In the genomic region with DNA sequence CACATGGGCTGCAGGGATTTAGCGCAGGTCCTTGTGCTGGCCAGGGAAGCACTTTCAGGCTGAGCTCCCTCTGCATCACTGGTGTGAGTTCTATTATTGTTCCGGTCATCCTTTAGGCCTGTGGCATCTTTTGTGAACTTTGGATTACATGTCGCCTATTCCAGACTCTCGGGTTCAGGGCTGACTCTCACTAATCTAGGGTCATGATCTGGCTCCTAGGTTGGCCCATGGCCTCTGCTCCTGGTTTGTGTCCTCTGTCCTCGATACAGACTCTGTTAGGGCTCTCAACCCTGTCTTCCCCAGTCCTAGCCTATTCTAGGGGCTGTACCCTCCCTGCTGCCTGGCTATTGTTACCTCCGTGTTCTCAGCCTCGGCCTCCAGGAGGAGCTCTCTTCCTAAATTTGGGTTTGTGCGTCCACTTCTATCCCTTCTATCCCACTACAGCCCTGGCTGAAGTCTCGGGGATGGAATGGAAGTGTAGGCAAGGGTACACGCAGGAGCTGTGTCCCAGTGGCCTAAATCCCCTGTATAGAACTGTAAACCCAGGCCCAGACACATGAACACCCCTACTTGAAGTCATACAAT, we compare ENCODE assay signal across 9 mouse cellular contexts. TPM values are rescaled to one million over a fixed set of nuclear protein-coding genes. Genes with fewer than 3 reads are reported as not detected.
A peak's percentile ranks its signal among the peaks of the same experiment; 100 is the strongest.
DNase-seq lines count a peak whose midpoint lies in the region; ATAC-seq and TF ChIP-seq lines count a peak whose summit lies in the region.
"Had no signal": no experiment of that assay in that cellular context is flagged by ENCODE, and none has a peak within 500 bp of the region (broad histone marks: within the 10 kb centered on the region; RNA-seq: fewer than 3 reads in every experiment).

No protein-coding gene starts in this region.

- peak; percentile 27 for DNase-seq in hindbrain, embryonic 10.5 days (ENCODE audit: low spot score)
- DNase-seq in testis, postnatal 10 days (ENCODE audit: low spot score): peak; percentile 66
- no peak for DNase-seq in testis, postnatal 14 days (ENCODE audit: low spot score)
- no peak for DNase-seq in brain, embryonic 14.5 days (ENCODE audit: low read depth)
- no peak for DNase-seq in midbrain, postnatal 0 days (ENCODE audit: low spot score)
- DNase-seq in urinary bladder, adult 2 months (ENCODE audit: low spot score): no peak
- DNase-seq in left cerebral cortex, postnatal 14 days (ENCODE audit: low spot score in 2 of 2): no peak

- no peak for TF ChIP-seq POLR2A in brain, embryonic 14.5 days (IDR thresholded peaks at IDR 0.05; ENCODE audit: borderline replicate concordance, extremely low read depth, insufficient read depth, insufficient read length, poor library complexity, severe bottlenecking)

- H3K27me3 ChIP-seq in hindbrain, embryonic 10.5 days (ENCODE audit: insufficient read depth, poor library complexity, severe bottlenecking): no peaks in the 10 kb centered on the region
- H3K27me3 ChIP-seq in hindbrain, embryonic 16.5 days (replicated peaks; ENCODE audit: control insufficient read depth, insufficient read depth, low read length): no peaks in the 10 kb centered on the region
- no peaks in the 10 kb centered on the region for H3K27me3 ChIP-seq in midbrain, postnatal 0 days (ENCODE audit: insufficient read depth, low read length)
- H3K27me3 ChIP-seq: forebrain, embryonic 13.5 days had no signal

- no peaks in the 10 kb centered on the region for H3K9me3 ChIP-seq in hindbrain, embryonic 10.5 days
- H3K9me3 ChIP-seq in hindbrain, embryonic 16.5 days (ENCODE audit: control insufficient read depth, low read length): no peaks in the 10 kb centered on the region
- H3K9me3 ChIP-seq in midbrain, postnatal 0 days (ENCODE audit: low read length): no peaks in the 10 kb centered on the region
- H3K9me3 ChIP-seq: forebrain, embryonic 13.5 days had no signal

- no peak overlapping the region for H3K4me2 ChIP-seq in hindbrain, embryonic 16.5 days (ENCODE audit: low read length)
- H3K4me2 ChIP-seq in midbrain, postnatal 0 days (ENCODE audit: low read depth, low read length, poor library complexity, severe bottlenecking): no peak overlapping the region
- H3K4me2 ChIP-seq: forebrain, embryonic 13.5 days had no signal

- peak; percentile 37; the same call in 1 of the 2 replicates for TF ChIP-seq CTCF in brain, embryonic 14.5 days (IDR thresholded peaks at IDR 0.05; ENCODE audit: borderline replicate concordance, extremely low read depth, insufficient read depth, insufficient read length)
- peak; percentile 49 for TF ChIP-seq CTCF in midbrain, postnatal 0 days (IDR thresholded peaks at IDR 0.05)

- no peak overlapping the region for H3K9ac ChIP-seq in hindbrain, embryonic 16.5 days (ENCODE audit: low read depth, low read length)
- H3K9ac ChIP-seq in midbrain, postnatal 0 days (replicated peaks; ENCODE audit: low read length, poor library complexity, severe bottlenecking): no peak overlapping the region
- H3K9ac ChIP-seq: forebrain, embryonic 13.5 days had no signal

- H3K27ac ChIP-seq in hindbrain, embryonic 10.5 days: no peak overlapping the region
- H3K27ac ChIP-seq in hindbrain, embryonic 16.5 days (ENCODE audit: low read depth, low read length): no peak overlapping the region
- no peak overlapping the region for H3K27ac ChIP-seq in midbrain, postnatal 0 days (ENCODE audit: low read depth, low read length)
- H3K27ac ChIP-seq: forebrain, embryonic 13.5 days had no signal

- peaks cover 64% of the 10 kb centered on the region for H3K36me3 ChIP-seq in hindbrain, embryonic 10.5 days
- H3K36me3 ChIP-seq in hindbrain, embryonic 16.5 days (ENCODE audit: control insufficient read depth, insufficient read depth, low read length): peaks cover 33% of the 10 kb centered on the region
- peaks cover 59% of the 10 kb centered on the region for H3K36me3 ChIP-seq in midbrain, postnatal 0 days (ENCODE audit: insufficient read depth, low read length)

- H3K4me3 ChIP-seq in hindbrain, embryonic 10.5 days: no peak overlapping the region
- H3K4me3 ChIP-seq in hindbrain, embryonic 16.5 days (ENCODE audit: low read length): no peak overlapping the region
- no peak overlapping the region for H3K4me3 ChIP-seq in midbrain, postnatal 0 days (ENCODE audit: low read depth, low read length)
- H3K4me3 ChIP-seq: forebrain, embryonic 13.5 days had no signal

- intact Hi-C loops in left cerebral cortex, postnatal 14 days (cut with DNase I): no loop called here

- 63% methylated on average over 10 of the region's 10 CpGs for WGBS in hindbrain, embryonic 10.5 days
- 57% methylated on average over 10 of the region's 10 CpGs for WGBS in hindbrain, embryonic 16.5 days
- 60% methylated on average over 10 of the region's 10 CpGs for WGBS in midbrain, postnatal 0 days

- H3K4me1 ChIP-seq in hindbrain, embryonic 10.5 days (replicated peaks): 0 out of 2 replicates have a peak, but pooled peaks cover 3% of the 10 kb centered on the region
- H3K4me1 ChIP-seq in hindbrain, embryonic 16.5 days (ENCODE audit: control insufficient read depth, insufficient read depth, low read depth, low read length): no peaks in the 10 kb centered on the region; the same call in 1 of the 2 replicates
- no peaks in the 10 kb centered on the region for H3K4me1 ChIP-seq in midbrain, postnatal 0 days (ENCODE audit: insufficient read depth, low read length)
- H3K4me1 ChIP-seq: forebrain, embryonic 13.5 days had no signal

- no peak for ATAC-seq in hindbrain, embryonic 16.5 days
- no peak for ATAC-seq in midbrain, postnatal 0 days (ENCODE audit: low FRiP score)
- ATAC-seq: forebrain, embryonic 13.5 days had no signal

RNA-seq across cellular contexts. Expression of a gene that starts 20.2 kb away (rescaled TPM):
- polyA plus RNA-seq in hindbrain, embryonic 10.5 days (2016; fragmentation: Nextera tagmentation; extraction: Ambion mirVana): 11.8 and 45.9 TPM in 2 replicates
- 678 and 702 TPM in 2 replicates for polyA plus RNA-seq in hindbrain, embryonic 16.5 days (2015; fragmentation: Nextera tagmentation; extraction: Ambion mirVana)
- 160 and 331 TPM in 2 replicates for polyA plus RNA-seq in brain, embryonic 14.5 days (2012; rRNA removed)
- total RNA-seq in midbrain, postnatal 0 days (2014; rRNA removed): 493 and 502 TPM in 2 replicates
- 727 and 786 TPM in 2 replicates for polyA plus RNA-seq in midbrain, postnatal 0 days (2015; fragmentation: Nextera tagmentation; extraction: Ambion mirVana)
- 0.51 and 0.93 TPM in 2 replicates for polyA plus RNA-seq in urinary bladder, adult 2 months (2012; rRNA removed)
- total RNA-seq in left cerebral cortex, postnatal 14 days (2021): 1,000 to 10,000 TPM; 2,091 to 2,391 TPM

RNA-seq across cellular contexts. Expression of a gene that starts 46.2 kb away (rescaled TPM):
- 5.5 and 7.9 TPM in 2 replicates for polyA plus RNA-seq in hindbrain, embryonic 10.5 days (2016; fragmentation: Nextera tagmentation; extraction: Ambion mirVana)
- polyA plus RNA-seq in hindbrain, embryonic 16.5 days (2015; fragmentation: Nextera tagmentation; extraction: Ambion mirVana): 12.5 and 15.8 TPM in 2 replicates
- 155 and 186 TPM in 2 replicates for polyA plus RNA-seq in brain, embryonic 14.5 days (2012; rRNA removed)
- 153 and 161 TPM in 2 replicates for total RNA-seq in midbrain, postnatal 0 days (2014; rRNA removed)
- 15.7 and 18.6 TPM in 2 replicates for polyA plus RNA-seq in midbrain, postnatal 0 days (2015; fragmentation: Nextera tagmentation; extraction: Ambion mirVana)
- polyA plus RNA-seq in urinary bladder, adult 2 months (2012; rRNA removed): 30.7 and 34.7 TPM in 2 replicates
- total RNA-seq in left cerebral cortex, postnatal 14 days (2021): 100 to 1,000 TPM; 264 to 270 TPM

RNA-seq across cellular contexts. Expression of a gene that starts 46.4 kb away (rescaled TPM):
- 44.4 and 45.9 TPM in 2 replicates for polyA plus RNA-seq in hindbrain, embryonic 10.5 days (2016; fragmentation: Nextera tagmentation; extraction: Ambion mirVana)
- 30.0 and 39.7 TPM in 2 replicates for polyA plus RNA-seq in hindbrain, embryonic 16.5 days (2015; fragmentation: Nextera tagmentation; extraction: Ambion mirVana)
- polyA plus RNA-seq in brain, embryonic 14.5 days (2012; rRNA removed): 45.4 and 46.2 TPM in 2 replicates
- total RNA-seq in midbrain, postnatal 0 days (2014; rRNA removed): 37.4 and 38.0 TPM in 2 replicates
- polyA plus RNA-seq in midbrain, postnatal 0 days (2015; fragmentation: Nextera tagmentation; extraction: Ambion mirVana): 30.9 and 31.9 TPM in 2 replicates
- polyA plus RNA-seq in urinary bladder, adult 2 months (2012; rRNA removed): 23.1 and 27.7 TPM in 2 replicates
- 10 to 100 TPM; 28.1 to 30.0 TPM for total RNA-seq in left cerebral cortex, postnatal 14 days (2021)

RNA-seq across cellular contexts. Expression of a gene that starts 53.4 kb away (rescaled TPM):
- polyA plus RNA-seq in hindbrain, embryonic 10.5 days (2016; fragmentation: Nextera tagmentation; extraction: Ambion mirVana): 98.4 and 126 TPM in 2 replicates
- polyA plus RNA-seq in hindbrain, embryonic 16.5 days (2015; fragmentation: Nextera tagmentation; extraction: Ambion mirVana): 345 and 404 TPM in 2 replicates
- polyA plus RNA-seq in brain, embryonic 14.5 days (2012; rRNA removed): 244 and 306 TPM in 2 replicates
- 516 and 704 TPM in 2 replicates for total RNA-seq in midbrain, postnatal 0 days (2014; rRNA removed)
- polyA plus RNA-seq in midbrain, postnatal 0 days (2015; fragmentation: Nextera tagmentation; extraction: Ambion mirVana): 466 and 515 TPM in 2 replicates
- 367 and 429 TPM in 2 replicates for polyA plus RNA-seq in urinary bladder, adult 2 months (2012; rRNA removed)
- 100 to 1,000 TPM; 303 to 313 TPM for total RNA-seq in left cerebral cortex, postnatal 14 days (2021)

Comparison
In these comparisons a context has a peak if more than half of its experiments do, and no peak if none do; other contexts are left out.
1. DNase-seq: peak in hindbrain, embryonic 10.5 days (single experiment) and testis, postnatal 10 days (single experiment); none in testis, postnatal 14 days (single experiment), brain, embryonic 14.5 days (single experiment), midbrain, postnatal 0 days (single experiment), urinary bladder, adult 2 months (single experiment) and left cerebral cortex, postnatal 14 days (0 of 2).